Mouse (Mus musculus) CH12.LX (cell line): ENCODE results near the gene 4933424G06Rik. TPM values are rescaled to one million over a fixed set of nuclear protein-coding genes. Genes with fewer than 3 reads are reported as not detected.

Experiments used
- DNase-seq: peaks from one replicate; pipeline ENCODE4 v3.0.0-alpha.2; 2013; ENCODE audit errors: extremely low read depth
- H3K27ac ChIP-seq: 2 replicates; pipeline ENCODE4 v1.5.1; 2012; ENCODE audit warnings: low read depth, mild to moderate bottlenecking, control low read depth, moderate library complexity; ENCODE audit not compliant: insufficient read depth
- H3K27me3 ChIP-seq: replicated peaks from 2 replicates; pipeline ENCODE3; 2012; ENCODE audit warnings: inconsistent platforms
- H3K36me3 ChIP-seq, 2 experiments: replicated peaks in 1 of 2; 2 replicates each; pipeline versions ENCODE3 to v1.6.1; 2012; ENCODE audit warnings: inconsistent platforms in 1 of 2, low read length in 1 of 2, mild to moderate bottlenecking in 1 of 2, mixed read lengths in 1 of 2, moderate library complexity in 1 of 2; ENCODE audit not compliant: control insufficient read depth in 1 of 2, insufficient read depth in 1 of 2
- H3K4me1 ChIP-seq, 2 experiments: 2 replicates each; pipeline ENCODE4 v1.6.1; 2012; ENCODE audit warnings: inconsistent platforms in 1 of 2, moderate library complexity in 1 of 2; ENCODE audit not compliant: insufficient read depth in 2 of 2, control insufficient read depth in 1 of 2
- H3K4me2 ChIP-seq: 2 replicates; pipeline ENCODE4 v1.6.1; 2012; ENCODE audit warnings: low read depth, mild to moderate bottlenecking, control low read depth; ENCODE audit not compliant: poor library complexity, insufficient read depth, severe bottlenecking
- H3K4me3 ChIP-seq, 3 experiments: fragments of 150-350 bp in 1 of 3; sonication (generic) in 1 of 3; replicated peaks in 1 of 3; 2 replicates each; pipeline versions ENCODE3 to v1.5.1; 2011 to 2012; ENCODE audit warnings: low read depth in 2 of 3, low read length in 2 of 3, mild to moderate bottlenecking in 2 of 3, moderate library complexity in 2 of 3, control low read depth in 1 of 3, improper control_type of control experiment in 1 of 3, inconsistent platforms in 1 of 3, mixed read lengths in 1 of 3; ENCODE audit not compliant: poor library complexity in 1 of 3
- H3K79me2 ChIP-seq: replicated peaks from 2 replicates; pipeline ENCODE4 v1.6.1; 2012; ENCODE audit warnings: mild to moderate bottlenecking, moderate library complexity; ENCODE audit not compliant: control insufficient read depth, poor library complexity, insufficient read depth, severe bottlenecking; ENCODE audit errors: extremely low read depth
- H3K9ac ChIP-seq: 2 replicates; pipeline ENCODE4 v1.6.1; 2012; ENCODE audit warnings: low read depth, mild to moderate bottlenecking, control low read depth, moderate library complexity; ENCODE audit not compliant: insufficient read depth
- H3K9me3 ChIP-seq: replicated peaks from 2 replicates; pipeline ENCODE3; 2012; ENCODE audit warnings: low read length, inconsistent platforms, mixed read lengths
- BHLHE40 ChIP-seq: IDR thresholded peaks from 2 replicates; pipeline ENCODE4 v1.6.1; 2011; ENCODE audit warnings: mild to moderate bottlenecking, low read depth, low read length, improper control_type of control experiment
- CHD1 ChIP-seq: IDR thresholded peaks from 2 replicates; pipeline ENCODE4 v1.6.1; 2012; ENCODE audit warnings: low read depth, low read length, improper control_type of control experiment, inconsistent platforms
- CHD2 ChIP-seq: IDR thresholded peaks from 2 replicates; pipeline ENCODE4 v1.6.1; 2011; ENCODE audit warnings: low read length, improper control_type of control experiment
- E2F4 ChIP-seq: IDR thresholded peaks from 2 replicates; pipeline ENCODE4 v1.6.1; 2011; ENCODE audit warnings: low read depth, low read length, improper control_type of control experiment; ENCODE audit not compliant: insufficient replicate concordance
- ELF1 ChIP-seq: IDR thresholded peaks from 2 replicates; pipeline ENCODE4 v1.6.1; 2014; ENCODE audit warnings: low read depth, mild to moderate bottlenecking, inconsistent platforms, low read length, improper control_type of control experiment
- EP300 ChIP-seq: IDR thresholded peaks from 2 replicates; pipeline ENCODE4 v1.6.1; 2011; ENCODE audit warnings: low read length, improper control_type of control experiment
- HCFC1 ChIP-seq: IDR thresholded peaks from 2 replicates; pipeline ENCODE4 v1.6.1; 2012; ENCODE audit warnings: low read depth, mild to moderate bottlenecking, inconsistent platforms, low read length, improper control_type of control experiment
- JUND ChIP-seq: conservative IDR thresholded peaks from 2 replicates; pipeline ENCODE4 v1.6.1; 2011; ENCODE audit warnings: low read depth, low read length, improper control_type of control experiment
- KAT2A ChIP-seq: IDR thresholded peaks from 2 replicates; pipeline ENCODE4 v1.6.1; 2012; ENCODE audit warnings: low read length, improper control_type of control experiment, inconsistent platforms; ENCODE audit not compliant: insufficient replicate concordance
- MAX ChIP-seq: IDR thresholded peaks from 2 replicates; pipeline ENCODE4 v1.6.1; 2011; ENCODE audit warnings: low read length, improper control_type of control experiment
- MXI1 ChIP-seq: IDR thresholded peaks from 2 replicates; pipeline ENCODE4 v1.6.1; 2011; ENCODE audit warnings: mild to moderate bottlenecking, low read depth, low read length, improper control_type of control experiment
- MYC ChIP-seq: IDR thresholded peaks from 2 replicates; pipeline ENCODE4 v1.6.1; 2011; ENCODE audit warnings: low read depth, mild to moderate bottlenecking, improper control_type of control experiment, low read length
- NRF1 ChIP-seq: IDR thresholded peaks from 2 replicates; pipeline ENCODE4 v1.6.1; 2014; ENCODE audit warnings: low read depth, mild to moderate bottlenecking, inconsistent platforms, low read length, improper control_type of control experiment, moderate library complexity
- PAX5 ChIP-seq: IDR thresholded peaks from 2 replicates; pipeline ENCODE4 v1.6.1; 2012; ENCODE audit warnings: low read length, inconsistent platforms, mixed read lengths
- POLR2A ChIP-seq: IDR thresholded peaks from 2 replicates; pipeline ENCODE4 v1.6.1; 2011; ENCODE audit warnings: low read depth, mild to moderate bottlenecking, improper control_type of control experiment, low read length
- RAD21 ChIP-seq: IDR thresholded peaks from 2 replicates; pipeline ENCODE4 v1.6.1; 2011; ENCODE audit warnings: low read depth, mild to moderate bottlenecking, low read length, improper control_type of control experiment, moderate library complexity
- SIN3A ChIP-seq: IDR thresholded peaks from 2 replicates; pipeline ENCODE4 v1.6.1; 2012; ENCODE audit warnings: low read length, improper control_type of control experiment, inconsistent platforms
- TCF12 ChIP-seq: IDR thresholded peaks from 2 replicates; pipeline ENCODE4 v1.6.1; 2014; ENCODE audit warnings: low read depth, mild to moderate bottlenecking, inconsistent platforms, low read length, improper control_type of control experiment
- USF1 ChIP-seq: IDR thresholded peaks from 2 replicates; pipeline ENCODE4 v1.6.1; 2014; ENCODE audit warnings: low read depth, mild to moderate bottlenecking, inconsistent platforms, low read length, improper control_type of control experiment
- ZC3H11A ChIP-seq: IDR thresholded peaks from 2 replicates; pipeline ENCODE4 v1.6.1; 2012; ENCODE audit warnings: low read depth, mild to moderate bottlenecking, inconsistent platforms, low read length, improper control_type of control experiment
- dilution Hi-C: fragments of 300-500 bp; cut with MboI; formaldehyde crosslinking; loops from 2 replicates; pipeline ENCODE4 v1.14.3; 2020; ENCODE audit warnings: low sequenced_read_pairs; ENCODE audit not compliant: extremely low pct_unique_long_range_greater_than_20kb, extremely low pct_ligation_motif_present
- in situ Hi-C: fragments of 300-500 bp; cut with MboI; formaldehyde crosslinking; loops from 3 replicates; pipeline ENCODE4 v1.14.3; 2019; ENCODE audit warnings: low sequenced_read_pairs, low pct_ligation_motif_present, low pct_unique_long_range_greater_than_20kb, mixed read lengths
- polyA plus RNA-seq: library from polyadenylated mRNA; unstranded; fragments of >175 nt; gene quantifications from 2 replicates; pipeline ENCODE4 v1.2.1, GENCODE M21; 2012; ENCODE audit warnings: low read depth; ENCODE audit not compliant: insufficient read length
- total RNA-seq, 2 experiments: library from RNA; depleted of rRNA; stranded (reverse); fragments of 300-350 nt in 1 of 2; fragments of >200 nt in 1 of 2; gene quantifications; 2 replicates each; pipeline ENCODE4 v1.2.3; 2012 to 2014

4933424G06Rik gene
- total and polyA plus RNA-seq, 3 experiments: not detected

- no peak for DNase-seq
- H3K79me2 ChIP-seq: peaks cover 27% of the 10 kb centered on the region
- dilution Hi-C loops: no loop called here
These were observed 1.2 kb downstream of the 4933424G06Rik start for GRCm38 (mm10) chr1:36711104-36711503.

GRCm38 (mm10) chr1:36714311-36714710 is 4.4 kb downstream of the 4933424G06Rik start, which contains the start of gene Actr1b:
TSS of gene Actr1b (minus strand) at chr1:36714422.
- Histone ChIP-seq H3K9ac (no peak within 1 kb of the TSS), H3K27me3 (no peaks in the 10 kb centered on the region), H3K4me1 (peaks cover 0 to 11% of the 10 kb centered on the region in 2 experiments; a peak in 1 of 4 replicates), H3K4me2 (no peak within 1 kb of the TSS), H3K9me3 (peaks cover 10% of the 10 kb centered on the region), H3K36me3 (no peaks in the 10 kb centered on the region), H3K27ac (no peak within 1 kb of the TSS), H3K4me3 (no peak within 1 kb of the TSS), H3K79me2 (peaks cover 4% of the 10 kb centered on the region)
- dilution Hi-C loops (no loop called here), in situ Hi-C loops (no loop called here)
- DNase-seq: no peak
- no peak for TF ChIP-seq CHD1
- no peak for TF ChIP-seq MXI1
- TF ChIP-seq BHLHE40: no peak
- TF ChIP-seq JUND: no peak
- no peak for TF ChIP-seq PAX5
- TF ChIP-seq RAD21: no peak
- TF ChIP-seq POLR2A: no peak
- no peak for TF ChIP-seq CHD2
- TF ChIP-seq ZC3H11A: no peak
- TF ChIP-seq MYC: no peak
- no peak for TF ChIP-seq SIN3A
- TF ChIP-seq HCFC1: no peak
- TF ChIP-seq KAT2A: no peak
- TF ChIP-seq MAX: no peak
- no peak for TF ChIP-seq EP300
- no peak for TF ChIP-seq TCF12
- TF ChIP-seq, all 38 proteins: peak for 0

More at GRCm38 (mm10) chr1:36711104-36711503, 1.2 kb downstream of the 4933424G06Rik start:
- Histone ChIP-seq H3K4me2 (no peak overlapping the region), H3K4me1 (peaks cover 8 to 33% of the 10 kb centered on the region in 2 experiments; a peak in 3 of 4 replicates), H3K27me3 (no peaks in the 10 kb centered on the region), H3K27ac (no peak overlapping the region), H3K36me3 (peaks cover 10 to 23% of the 10 kb centered on the region in 2 experiments), H3K4me3 (no peak overlapping the region), H3K9ac (no peak overlapping the region), H3K9me3 (peaks cover 10% of the 10 kb centered on the region)
- in situ Hi-C loops: no loop called here
- TF ChIP-seq EP300 (no peak), E2F4 (no peak), RAD21 (no peak), HCFC1 (no peak), CHD1 (no peak), CHD2 (no peak), USF1 (no peak), PAX5 (no peak), ELF1 (no peak), NRF1 (no peak)
